Mouse (Mus musculus) hindbrain, embryonic 11.5 days (tissue): Measurements from ENCODE around the gene Vps37c. TPM values are rescaled to one million over a fixed set of nuclear protein-coding genes. Genes with fewer than 3 reads are reported as not detected.
A peak's percentile ranks its signal among the peaks of the same experiment; 100 is the strongest.

Source experiments
- ATAC-seq: fragments of 200-750 bp; cut with Nextera tagmentation; 2 replicates; pipeline ENCODE4 v1.8.0; 2017; ENCODE audit warnings: mild to moderate bottlenecking, moderate TSS enrichment, moderate library complexity; ENCODE audit not compliant: low FRiP score
- DNase-seq: peaks from one replicate; pipeline ENCODE4 v3.0.0-alpha.2; 2015; ENCODE audit warnings: low spot score
- H3K27ac ChIP-seq: fragments of 300-500 bp; sonication (generic); 2 replicates; pipeline ENCODE4 v1.5.1; 2014; ENCODE audit warnings: mild to moderate bottlenecking, low read depth, low read length
- H3K27me3 ChIP-seq: fragments of 300-500 bp; sonication (generic); 2 replicates; pipeline ENCODE4 v1.6.1; 2014; ENCODE audit warnings: mild to moderate bottlenecking, low read length, moderate library complexity, mixed read lengths; ENCODE audit not compliant: control insufficient read depth, insufficient read depth
- H3K36me3 ChIP-seq: fragments of 300-500 bp; sonication (generic); 2 replicates; pipeline ENCODE4 v1.6.1; 2014; ENCODE audit warnings: mild to moderate bottlenecking, low read length, moderate library complexity, mixed read lengths; ENCODE audit not compliant: control insufficient read depth, insufficient read depth
- H3K4me1 ChIP-seq: fragments of 300-500 bp; sonication (generic); replicated peaks from 2 replicates; pipeline ENCODE4 v1.6.1; 2014; ENCODE audit warnings: low read length, mixed read lengths; ENCODE audit not compliant: control insufficient read depth, insufficient read depth
- H3K4me2 ChIP-seq: fragments of 300-500 bp; sonication (generic); replicated peaks from 2 replicates; pipeline ENCODE4 v1.6.1; 2014; ENCODE audit warnings: mild to moderate bottlenecking, low read depth, low read length
- H3K4me3 ChIP-seq: fragments of 300-500 bp; sonication (generic); 2 replicates; pipeline ENCODE4 v1.5.1; 2014; ENCODE audit warnings: low read depth, low read length
- H3K9ac ChIP-seq: fragments of 300-500 bp; sonication (generic); 2 replicates; pipeline ENCODE4 v1.6.1; 2014; ENCODE audit warnings: low read depth, low read length
- H3K9me3 ChIP-seq: fragments of 300-500 bp; sonication (generic); 2 replicates; pipeline ENCODE4 v1.6.1; 2016; ENCODE audit warnings: low read length; ENCODE audit not compliant: control insufficient read depth
- WGBS: fragments of 180-500 bp; shearing (Covaris S2); extraction: QIAGEN DNeasy Blood & Tissue Kit; methylation state at CpG from one replicate; pipeline ENCODE4 v1.1.7; 2014; 5-methylcytosine and 5-hydroxymethylcytosine counted together
- polyA plus RNA-seq: library from polyadenylated mRNA; unstranded; fragments of >200 nt; fragmentation: Nextera tagmentation; extraction: Ambion mirVana; gene quantifications from 2 replicates; pipeline ENCODE4 v1.2.1, GENCODE M21; 2014

Vps37c gene
- polyA plus RNA-seq, 1 experiment from 2014 or later, result 23.9 TPM

DNA sequence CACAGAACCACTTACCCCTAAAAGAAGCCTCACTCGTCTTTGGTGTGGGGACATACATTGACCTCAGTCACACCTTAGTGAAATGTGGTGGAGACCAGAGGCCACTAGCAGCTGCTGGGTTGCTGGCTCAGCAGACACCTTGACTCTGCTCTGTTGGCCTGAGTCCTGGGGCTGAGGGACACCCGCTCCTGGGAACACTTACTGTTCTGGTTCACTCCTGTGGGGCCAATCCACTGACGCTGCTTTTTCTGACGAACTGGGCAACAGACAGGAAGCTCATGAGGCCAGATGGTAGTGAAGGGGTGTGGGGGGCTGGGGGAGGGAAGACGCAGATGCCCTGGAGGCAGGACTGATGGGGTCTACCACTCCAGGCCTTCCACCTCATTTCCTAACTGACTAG lies 32.5 kb downstream of the Vps37c start:
- Histone ChIP-seq H3K9me3 (no peaks in the 10 kb centered on the region), H3K9ac (no peak overlapping the region), H3K4me2 (no peak overlapping the region), H3K27ac (no peak overlapping the region), H3K4me3 (no peak overlapping the region), H3K27me3 (no peaks in the 10 kb centered on the region), H3K36me3 (no peaks in the 10 kb centered on the region), H3K4me1 (peaks cover 6% of the 10 kb centered on the region)
- WGBS, result 57% methylated on average over 5 of the region's 5 CpGs
- DNase-seq (no peak), ATAC-seq (no peak)

DNA sequence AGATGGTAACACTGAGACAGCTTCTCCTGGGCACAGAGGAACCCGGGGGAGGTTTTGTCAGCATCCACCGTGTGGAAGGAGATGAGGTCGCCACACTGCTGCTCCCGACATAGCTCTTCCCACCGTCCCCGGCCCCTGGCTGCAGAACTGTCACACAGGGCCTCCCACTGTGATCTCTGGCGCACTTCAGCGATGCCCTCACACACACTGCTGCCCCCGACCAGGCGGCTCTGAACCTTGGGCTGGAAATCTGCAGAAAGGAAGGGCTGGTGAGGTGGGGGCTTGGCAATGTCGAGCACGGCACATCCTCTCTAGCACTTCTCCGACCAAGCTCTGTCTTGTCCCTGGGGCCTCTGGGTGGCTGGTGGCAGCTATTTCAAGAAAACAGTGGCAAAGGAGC lies 34.5 kb downstream of the Vps37c start:
- no peak overlapping the region for H3K27ac ChIP-seq
- WGBS, result 19% methylated on average over 13 of the region's 13 CpGs
- no peak for DNase-seq

GRCm38 (mm10) chr19:10723649-10724048 lies 35.1 kb downstream of the Vps37c start:
- peaks cover 6% of the 10 kb centered on the region for H3K4me1 ChIP-seq
- no peak overlapping the region for H3K4me2 ChIP-seq
- 45% methylated on average over 5 of the region's 5 CpGs for WGBS
- no peaks in the 10 kb centered on the region for H3K9me3 ChIP-seq
- H3K4me3 ChIP-seq, result no peak overlapping the region
- no peak for ATAC-seq
- no peak overlapping the region for H3K27ac ChIP-seq
- peak; percentile 15 for DNase-seq
- H3K9ac ChIP-seq, result no peak overlapping the region
- no peaks in the 10 kb centered on the region for H3K27me3 ChIP-seq
- no peaks in the 10 kb centered on the region for H3K36me3 ChIP-seq

More for the DNA sequence above, 34.5 kb downstream of the Vps37c start:
- ATAC-seq, result no peak
- Histone ChIP-seq H3K9ac (no peak overlapping the region), H3K36me3 (no peaks in the 10 kb centered on the region), H3K4me1 (peaks cover 6% of the 10 kb centered on the region), H3K4me3 (no peak overlapping the region), H3K9me3 (no peaks in the 10 kb centered on the region), H3K27me3 (no peaks in the 10 kb centered on the region), H3K4me2 (no peak overlapping the region)

- DNase-seq (no peak), ATAC-seq (no peak)
- 78% methylated on average over 13 of the region's 13 CpGs for WGBS
- Histone ChIP-seq H3K27ac (no peak overlapping the region), H3K4me1 (peaks cover 6% of the 10 kb centered on the region), H3K4me2 (no peak overlapping the region), H3K4me3 (no peak overlapping the region), H3K36me3 (no peaks in the 10 kb centered on the region), H3K9ac (no peak overlapping the region), H3K9me3 (no peaks in the 10 kb centered on the region), H3K27me3 (no peaks in the 10 kb centered on the region)
Measured at GRCm38 (mm10) chr19:10724629-10725363, 36.3 kb downstream of the Vps37c start.

- Histone ChIP-seq H3K27me3 (no peaks in the 10 kb centered on the region), H3K4me1 (no peaks in the 10 kb centered on the region), H3K4me3 (no peak overlapping the region), H3K4me2 (no peak overlapping the region), H3K9me3 (no peaks in the 10 kb centered on the region), H3K27ac (no peak overlapping the region), H3K36me3 (no peaks in the 10 kb centered on the region), H3K9ac (no peak overlapping the region)
- DNase-seq (no peak), ATAC-seq (no peak)
- WGBS, result 89% methylated on average over 10 of the region's 10 CpGs
Measured at GRCm38 (mm10) chr19:10729889-10730288, 41.4 kb downstream of the Vps37c start.

- Histone ChIP-seq H3K4me3 (no peak overlapping the region), H3K27ac (no peak overlapping the region), H3K9ac (no peak overlapping the region), H3K9me3 (no peaks in the 10 kb centered on the region), H3K4me1 (no peaks in the 10 kb centered on the region), H3K27me3 (no peaks in the 10 kb centered on the region), H3K4me2 (no peak overlapping the region), H3K36me3 (no peaks in the 10 kb centered on the region)
- no peak for DNase-seq
- 79% methylated on average over 5 of the region's 5 CpGs for WGBS
- no peak for ATAC-seq
Measured at GRCm38 (mm10) chr19:10730469-10730868, 41.9 kb downstream of the Vps37c start.

GRCm38 (mm10) chr19:10731975-10732374 lies 43.4 kb downstream of the Vps37c start:
- Histone ChIP-seq H3K36me3 (no peaks in the 10 kb centered on the region), H3K4me1 (no peaks in the 10 kb centered on the region), H3K4me2 (no peak overlapping the region), H3K27ac (no peak overlapping the region), H3K9me3 (no peaks in the 10 kb centered on the region), H3K27me3 (no peaks in the 10 kb centered on the region), H3K4me3 (no peak overlapping the region), H3K9ac (no peak overlapping the region)
- DNase-seq (no peak), ATAC-seq (no peak)
- 94% methylated on average over 7 of the region's 7 CpGs for WGBS

DNA sequence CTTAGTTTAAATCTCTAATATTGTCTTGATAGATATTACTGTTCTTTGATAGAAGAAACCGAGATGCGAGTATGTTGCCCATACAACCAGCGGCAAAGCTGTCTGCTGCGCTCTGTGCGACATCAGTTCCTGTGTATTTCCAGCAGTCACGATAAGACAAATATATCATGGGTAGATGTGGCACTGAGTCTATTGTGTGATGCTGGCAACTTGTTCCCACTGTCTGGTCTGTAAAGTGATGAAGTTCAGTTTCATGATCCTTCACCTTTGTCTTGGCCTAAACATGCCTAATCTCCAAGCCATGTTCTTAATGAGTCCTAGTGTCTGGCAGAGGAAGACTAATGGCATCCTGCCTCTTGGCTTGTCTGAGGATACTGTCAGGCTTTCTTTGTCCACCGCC lies 44.2 kb downstream of the Vps37c start:
- no peaks in the 10 kb centered on the region for H3K9me3 ChIP-seq
- H3K4me3 ChIP-seq, result no peak overlapping the region
- no peaks in the 10 kb centered on the region for H3K27me3 ChIP-seq
- no peak overlapping the region for H3K4me2 ChIP-seq
- WGBS, result 95% methylated on average over 7 of the region's 7 CpGs
- no peaks in the 10 kb centered on the region for H3K36me3 ChIP-seq
- no peaks in the 10 kb centered on the region for H3K4me1 ChIP-seq
- H3K27ac ChIP-seq, result no peak overlapping the region
- ATAC-seq, result no peak
- no peak overlapping the region for H3K9ac ChIP-seq
- DNase-seq, result no peak

GRCm38 (mm10) chr19:10733501-10734127 lies 45.1 kb downstream of the Vps37c start:
- Histone ChIP-seq H3K9ac (no peak overlapping the region), H3K4me1 (no peaks in the 10 kb centered on the region), H3K27me3 (no peaks in the 10 kb centered on the region), H3K4me3 (no peak overlapping the region), H3K36me3 (no peaks in the 10 kb centered on the region), H3K27ac (no peak overlapping the region), H3K4me2 (no peak overlapping the region), H3K9me3 (no peaks in the 10 kb centered on the region)
- WGBS, result 83% methylated on average over 10 of the region's 10 CpGs
- no peak for DNase-seq
- ATAC-seq, result no peak
